Comparison of ENCODE assay signal across 8 mouse cellular contexts in the genomic region with DNA sequence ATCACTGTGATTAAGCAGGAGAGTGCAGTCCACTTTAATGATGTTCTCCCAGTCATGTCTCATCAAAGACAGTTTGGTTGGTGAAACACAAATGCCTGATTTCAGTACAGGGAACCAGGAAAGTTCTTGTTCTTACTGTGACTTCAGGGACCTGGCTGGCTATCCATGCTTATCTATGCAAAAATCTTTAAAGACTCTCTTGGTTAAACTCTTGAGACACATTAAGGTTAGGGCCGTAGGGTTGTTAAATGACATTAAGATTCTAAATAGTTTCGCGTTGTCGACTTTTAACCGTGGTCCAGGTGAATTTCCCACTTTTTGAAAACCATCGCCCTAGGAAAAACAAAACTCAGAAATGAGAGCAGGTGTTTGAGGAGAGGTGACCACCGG. TPM values are rescaled to one million over a fixed set of nuclear protein-coding genes. Genes with fewer than 3 reads are reported as not detected.
A peak's percentile ranks its signal among the peaks of the same experiment; 100 is the strongest.
DNase-seq lines count a peak whose midpoint lies in the region; ATAC-seq and TF ChIP-seq lines count a peak whose summit lies in the region.

No protein-coding gene starts in this region.

- no peaks in the 10 kb centered on the region for H3K36me3 ChIP-seq in kidney, adult 2 months (ENCODE audit: control insufficient read depth, insufficient read depth, low read length)
- no peaks in the 10 kb centered on the region for H3K36me3 ChIP-seq in hindbrain, embryonic 12.5 days
- no peaks in the 10 kb centered on the region for H3K36me3 ChIP-seq in midbrain, embryonic 11.5 days (ENCODE audit: control insufficient read depth, insufficient read depth, low read length)

- no peak for TF ChIP-seq CTCF in kidney, adult 2 months (conservative IDR thresholded peaks at IDR 0.05; ENCODE audit: insufficient read depth, insufficient read length, low read depth, low read length)
- TF ChIP-seq CTCF in bone marrow, adult 2 months (IDR thresholded peaks at IDR 0.05; ENCODE audit: control insufficient read depth, insufficient read depth, low read length): no peak

- peak; percentile 1; the same call in 1 of the 2 replicates for ATAC-seq in hindbrain, embryonic 12.5 days (ENCODE audit: low FRiP score)
- ATAC-seq in midbrain, embryonic 11.5 days (ENCODE audit: low FRiP score): no peak

- peak overlapping the region; percentile 66 for H3K4me2 ChIP-seq in hindbrain, embryonic 12.5 days (replicated peaks)
- H3K4me2 ChIP-seq in midbrain, embryonic 11.5 days: peak overlapping the region; percentile 54

- peak overlapping the region; percentile 92 for H3K4me3 ChIP-seq in kidney, adult 2 months (ENCODE audit: insufficient read depth, low read depth, low read length)
- H3K4me3 ChIP-seq in bone marrow, adult 2 months (replicated peaks; ENCODE audit: control insufficient read depth, low read depth, low read length): peak overlapping the region; percentile 83
- peak overlapping the region; percentile 67 for H3K4me3 ChIP-seq in hindbrain, embryonic 12.5 days
- peak overlapping the region; percentile 68 for H3K4me3 ChIP-seq in midbrain, embryonic 11.5 days (ENCODE audit: low read depth, low read length)

- peak overlapping the region; percentile 96 for H3K27ac ChIP-seq in kidney, adult 2 months (ENCODE audit: insufficient read depth, low read depth, low read length)
- H3K27ac ChIP-seq in bone marrow, adult 2 months (ENCODE audit: control insufficient read depth, insufficient read depth, low read depth, low read length, poor library complexity): peak overlapping the region; percentile 94
- H3K27ac ChIP-seq in hindbrain, embryonic 12.5 days: peak overlapping the region; percentile 91
- peak overlapping the region; percentile 78; the same call in 1 of the 2 replicates for H3K27ac ChIP-seq in midbrain, embryonic 11.5 days (ENCODE audit: low read depth, low read length)

- under 1% methylated on average over 7 of the region's 7 CpGs for WGBS in kidney, adult 2 months
- WGBS in bone marrow, adult 2 months: under 1% methylated on average over 7 of the region's 7 CpGs
- 6% methylated on average over 7 of the region's 7 CpGs for WGBS in hindbrain, embryonic 12.5 days
- WGBS in midbrain, embryonic 11.5 days: 4% methylated on average over 7 of the region's 7 CpGs

- H3K9ac ChIP-seq in hindbrain, embryonic 12.5 days: peak overlapping the region; percentile 79
- H3K9ac ChIP-seq in midbrain, embryonic 11.5 days (ENCODE audit: low read length): peak overlapping the region; percentile 85

- H3K9me3 ChIP-seq in hindbrain, embryonic 12.5 days (replicated peaks): no peaks in the 10 kb centered on the region
- no peaks in the 10 kb centered on the region for H3K9me3 ChIP-seq in midbrain, embryonic 11.5 days (ENCODE audit: control insufficient read depth, low read length)

- no peaks in the 10 kb centered on the region for H3K27me3 ChIP-seq in kidney, adult 2 months (replicated peaks; ENCODE audit: control insufficient read depth, insufficient read depth, low read length)
- no peaks in the 10 kb centered on the region for H3K27me3 ChIP-seq in hindbrain, embryonic 12.5 days
- no peaks in the 10 kb centered on the region for H3K27me3 ChIP-seq in midbrain, embryonic 11.5 days (ENCODE audit: control insufficient read depth, insufficient read depth, low read length)

- DNase-seq in kidney, adult 2 months: no peak
- no peak for DNase-seq in kidney, postnatal 14 days
- peak; percentile 93 for DNase-seq in midbrain, embryonic 11.5 days (ENCODE audit: low spot score, missing footprints)
- DNase-seq in adrenal gland, postnatal 14 days: no peak
- no peak for DNase-seq in frontal cortex, postnatal 25 days (ENCODE audit: low spot score in 2 of 2)
- DNase-seq in embryo, embryonic 11 days: no peak

- peaks cover 8% of the 10 kb centered on the region; the same call in 1 of the 2 replicates for H3K4me1 ChIP-seq in kidney, adult 2 months (ENCODE audit: control insufficient read depth, insufficient read depth, low read length)
- H3K4me1 ChIP-seq in bone marrow, adult 2 months (ENCODE audit: control insufficient read depth, insufficient read depth, low read length): peaks cover 2% of the 10 kb centered on the region; the same call in 1 of the 2 replicates
- H3K4me1 ChIP-seq in hindbrain, embryonic 12.5 days: peaks cover 4% of the 10 kb centered on the region; the same call in 1 of the 2 replicates
- H3K4me1 ChIP-seq in midbrain, embryonic 11.5 days (ENCODE audit: control insufficient read depth, insufficient read depth, low read length): no peaks in the 10 kb centered on the region

- no peak for TF ChIP-seq POLR2A in kidney, adult 2 months (IDR thresholded peaks at IDR 0.05; ENCODE audit: low read depth, low read length)
- TF ChIP-seq POLR2A in bone marrow, adult 2 months (IDR thresholded peaks at IDR 0.05; ENCODE audit: borderline replicate concordance, control insufficient read depth, low read depth, low read length): no peak

RNA-seq across cellular contexts. Expression of gene Gbe1, which starts 0.3 kb away (rescaled TPM):
- polyA plus RNA-seq in kidney, adult 2 months (2012; rRNA removed): 24.4 and 27.3 TPM in 2 replicates
- 3.9 and 4.9 TPM in 2 replicates for polyA plus RNA-seq in bone marrow, adult 2 months (2011; ENCODE audit: insufficient read depth, insufficient read length, low replicate concordance, missing spikeins)
- polyA plus RNA-seq in hindbrain, embryonic 12.5 days (2016; fragmentation: Nextera tagmentation; extraction: Ambion mirVana): 14.6 and 16.2 TPM in 2 replicates
- polyA plus RNA-seq in midbrain, embryonic 11.5 days (2014; fragmentation: Nextera tagmentation; extraction: Ambion mirVana): 15.9 and 23.0 TPM in 2 replicates
- 57.7 and 65.3 TPM in 2 replicates for total RNA-seq in adrenal gland, postnatal 14 days (2021)
